Mouse (Mus musculus): ENCODE data around the gene Rbfox1.

Gene Rbfox1

GRCm38 (mm10) chr16:6448250-6448649 lies 563.1 kb downstream of the Rbfox1 start:
- no peak for DNase-seq (ENCODE audit: low spot score in 2 of 2)

DNA sequence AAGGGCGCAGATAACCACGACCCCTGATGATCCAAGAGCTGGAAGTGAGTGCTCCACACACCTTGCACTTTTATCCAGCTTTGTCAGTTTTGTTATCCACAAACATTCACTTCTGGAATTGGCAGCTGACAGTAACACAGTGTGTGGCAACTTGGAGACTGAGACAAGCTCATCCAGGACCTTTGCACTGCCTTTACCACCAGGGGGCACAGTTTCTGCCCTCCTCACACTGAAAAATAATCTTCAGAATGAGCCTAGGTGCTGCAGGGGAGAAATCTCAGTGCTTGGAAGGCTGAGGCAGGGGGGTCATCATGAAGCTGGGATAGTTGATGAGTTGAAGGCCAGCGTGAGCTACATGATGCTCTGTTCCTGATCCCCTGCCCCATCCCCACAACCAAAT lies 570.2 kb downstream of the Rbfox1 start:
- DNase-seq (ENCODE audit: low spot score in 2 of 2), result no peak

GRCm38 (mm10) chr16:6479094-6479590 lies 594.0 kb downstream of the Rbfox1 start:
- no peak for DNase-seq (ENCODE audit: low spot score in 2 of 2)

- no peak for DNase-seq (ENCODE audit: low spot score in 2 of 2)
Observed at GRCm38 (mm10) chr16:6479616-6480410, 594.7 kb downstream of the Rbfox1 start.

DNA sequence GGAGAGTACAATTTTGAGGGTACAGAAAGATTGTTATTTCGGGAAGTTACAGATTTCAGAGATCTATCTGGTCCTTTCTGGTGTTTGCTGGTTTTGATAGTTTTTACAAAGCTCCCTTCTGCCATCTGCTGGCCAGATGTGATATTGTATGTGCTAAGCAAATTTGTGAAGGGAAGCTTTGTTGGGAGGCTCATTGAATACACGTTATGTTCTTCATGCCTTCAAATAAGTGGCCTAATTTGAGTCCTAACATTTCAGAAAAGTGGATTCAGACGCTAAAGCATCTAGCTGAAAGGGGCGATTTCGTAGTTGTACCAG lies 595.2 kb downstream of the Rbfox1 start:
- peak in 1 of 2 experiments; percentile 5 for DNase-seq (ENCODE audit: low spot score in 2 of 2)

DNA sequence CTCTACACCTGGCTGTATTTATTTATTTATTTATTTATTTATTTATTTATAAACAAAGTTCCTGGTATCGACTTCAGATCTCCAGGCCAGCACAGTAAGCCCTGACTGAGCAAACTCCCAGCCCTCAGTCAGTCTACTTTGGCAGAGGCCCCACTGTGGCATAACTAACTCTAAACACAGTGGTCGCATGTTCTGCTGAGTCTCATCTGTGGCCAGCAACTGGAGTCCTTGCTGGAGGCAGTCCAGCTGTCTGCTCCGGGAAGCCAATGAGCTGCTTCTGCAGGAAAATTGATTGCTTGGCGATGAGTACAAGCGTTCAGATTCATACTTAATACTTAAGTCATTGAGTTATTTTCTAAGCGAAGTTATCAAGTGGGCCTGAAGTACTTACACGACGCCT lies 598.5 kb downstream of the Rbfox1 start:
- no peak for DNase-seq (ENCODE audit: low spot score in 2 of 2)

DNA sequence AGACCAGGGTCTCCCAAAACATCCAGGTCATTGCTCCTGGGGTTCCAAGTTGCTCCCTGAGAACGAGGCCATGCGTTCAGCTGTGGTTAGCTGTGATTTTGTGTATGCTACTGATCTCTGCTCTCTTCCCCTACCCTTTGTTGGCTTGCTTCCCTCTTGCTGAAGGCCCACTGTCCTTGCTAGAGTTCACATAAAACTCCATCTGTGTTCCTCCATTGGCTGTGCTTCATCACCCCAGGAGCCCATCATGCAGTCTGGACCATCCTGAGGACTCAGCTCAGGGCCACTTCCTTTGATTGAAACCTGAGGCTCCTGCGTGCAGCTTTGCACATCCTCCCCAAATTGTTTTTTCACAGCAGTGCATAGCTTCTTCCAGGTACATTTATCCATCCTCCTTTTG lies 600.5 kb downstream of the Rbfox1 start:
- DNase-seq (ENCODE audit: low spot score in 2 of 2), result no peak

DNA sequence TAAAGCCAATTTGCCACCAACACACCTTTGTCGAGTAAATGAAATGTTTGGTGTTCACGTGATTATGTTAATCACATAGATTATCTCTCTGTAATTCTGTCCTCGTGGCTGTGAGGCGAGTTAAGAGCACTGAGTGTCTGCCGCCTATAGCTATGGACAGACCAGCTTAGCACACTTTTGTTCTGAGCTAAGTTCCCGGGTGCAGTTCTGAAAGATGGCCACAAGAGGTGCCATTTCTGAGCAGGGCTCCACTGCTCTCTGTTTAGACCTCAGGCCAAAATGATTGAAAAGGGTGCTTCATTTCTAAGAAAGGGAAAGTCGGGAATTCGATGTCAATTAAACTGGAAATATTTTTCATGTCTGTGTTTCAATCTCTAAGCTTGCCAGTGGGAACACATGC lies 617.1 kb downstream of the Rbfox1 start:
- DNase-seq (ENCODE audit: low spot score in 2 of 2), result no peak

DNA sequence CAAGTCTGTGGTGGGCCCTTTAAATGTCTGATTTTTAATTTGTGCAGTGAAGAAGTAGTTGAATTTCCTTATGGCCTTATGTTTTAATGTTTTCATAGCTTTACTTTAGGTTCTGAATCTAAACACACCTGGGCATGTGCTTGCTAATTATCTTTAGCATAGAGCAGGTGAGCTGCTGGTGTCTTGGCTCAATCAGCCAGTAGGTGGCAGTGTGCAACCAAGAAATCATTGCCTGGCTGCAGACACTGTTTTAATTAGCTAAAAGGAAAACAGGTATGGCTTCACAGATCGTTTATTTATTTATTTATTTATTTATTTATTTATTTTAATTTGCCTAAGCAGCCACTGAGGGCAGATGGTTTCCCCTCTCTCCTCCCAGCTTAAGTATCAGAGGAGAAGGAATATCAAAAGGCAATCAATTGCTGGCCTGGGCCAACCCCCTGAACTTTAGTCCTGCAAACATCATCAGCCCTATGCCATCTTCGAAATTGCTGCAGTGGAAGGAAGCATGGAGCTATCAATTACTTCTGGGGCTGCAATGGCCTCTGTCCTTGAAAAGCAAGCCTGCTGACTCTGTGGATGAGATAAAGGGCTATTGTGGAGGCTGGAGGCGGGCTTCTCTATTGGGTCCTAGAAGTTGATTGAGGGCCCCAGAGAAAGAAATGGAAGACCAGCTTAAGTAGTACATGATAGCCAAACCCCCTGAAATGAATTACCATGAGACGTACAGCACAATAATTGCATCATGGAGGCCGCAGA lies 618.6 kb downstream of the Rbfox1 start:
- peak in 1 of 2 experiments; percentile 6 for DNase-seq (ENCODE audit: low spot score in 2 of 2)

DNA sequence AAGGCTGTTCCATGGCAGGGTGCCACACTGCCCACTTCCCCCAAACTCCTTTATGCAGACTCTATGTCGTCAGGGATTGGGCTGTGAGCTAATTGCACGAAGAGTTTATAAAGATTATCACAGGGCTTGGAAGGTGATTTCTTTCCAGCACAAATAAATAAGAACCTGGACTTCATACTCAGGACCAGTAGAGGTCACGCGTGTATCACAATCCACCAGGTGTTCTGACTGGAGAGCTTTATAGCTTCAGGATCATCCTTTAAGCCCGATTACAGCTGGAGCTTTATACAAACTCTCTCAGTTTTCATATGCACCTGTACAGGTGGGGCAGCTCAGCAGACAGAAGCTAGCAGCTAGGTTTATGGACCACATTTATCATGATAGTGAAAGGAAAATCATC lies 623.8 kb downstream of the Rbfox1 start:
- no peak for DNase-seq (ENCODE audit: low spot score in 2 of 2)

DNA sequence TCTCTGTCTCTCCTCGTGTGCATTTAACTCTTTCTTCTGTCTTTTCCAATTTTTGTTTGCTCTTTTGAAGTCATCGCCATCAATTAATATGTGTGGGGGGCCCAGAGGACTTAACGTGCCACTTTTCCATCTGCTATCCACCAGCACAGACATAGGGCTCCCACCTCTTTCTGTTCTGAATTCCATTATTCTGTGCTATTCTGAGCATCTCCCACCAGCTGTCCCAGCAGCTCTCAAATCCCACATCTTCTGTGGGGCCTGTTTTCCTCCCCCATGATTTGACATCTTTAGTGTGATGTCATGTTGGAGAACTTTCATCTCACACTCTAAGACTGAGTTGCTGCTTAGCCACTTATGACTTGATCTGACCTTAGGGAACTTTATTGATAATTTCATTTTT lies 634.3 kb downstream of the Rbfox1 start:
- no peak for DNase-seq (ENCODE audit: low spot score in 2 of 2)

- no peak for DNase-seq (ENCODE audit: low spot score in 2 of 2)
Observed at GRCm38 (mm10) chr16:6525507-6526170, 640.5 kb downstream of the Rbfox1 start.

DNA sequence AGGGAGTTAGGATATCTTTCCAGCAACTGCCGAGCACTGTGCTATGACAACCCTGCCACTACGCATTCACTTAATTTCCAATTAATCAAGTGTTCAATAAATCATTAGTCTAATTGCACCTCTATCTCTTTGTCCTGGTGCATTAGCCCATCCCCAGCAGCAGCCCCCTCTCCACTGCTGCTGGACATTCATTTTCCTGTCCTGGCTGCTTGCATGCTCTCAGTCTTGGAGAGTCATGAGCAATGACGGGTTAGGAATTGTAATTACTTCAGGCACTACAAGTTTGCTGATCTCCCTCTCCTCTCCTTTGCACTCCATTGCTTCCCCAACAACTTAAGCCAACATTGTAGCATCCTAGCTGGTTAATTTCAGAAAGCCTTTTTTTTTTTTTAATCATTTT lies 646.3 kb downstream of the Rbfox1 start:
- no peak for DNase-seq (ENCODE audit: low spot score in 2 of 2)

- DNase-seq (ENCODE audit: low spot score in 2 of 2), result no peak
Observed at GRCm38 (mm10) chr16:6532077-6532995, 647.2 kb downstream of the Rbfox1 start.

DNA sequence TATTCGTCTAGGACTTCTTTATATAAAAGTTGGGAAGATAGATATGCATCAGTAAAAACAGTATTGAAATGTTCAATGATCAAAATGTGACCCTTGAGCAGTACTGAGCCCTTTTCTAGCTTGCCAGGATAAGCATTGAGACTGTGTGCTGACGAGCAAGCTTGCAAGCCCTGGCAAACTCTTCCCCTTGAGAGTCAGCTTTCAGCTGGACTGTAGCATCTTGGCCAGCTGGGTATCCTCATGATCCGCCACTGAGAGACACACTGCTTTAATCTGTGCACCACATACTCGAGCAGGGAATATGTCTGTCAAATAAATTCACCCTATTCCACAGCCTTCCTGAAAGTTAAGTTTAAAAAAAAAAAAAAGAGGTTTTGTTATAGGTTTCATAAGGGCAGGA lies 670.6 kb downstream of the Rbfox1 start:
- no peak for DNase-seq (ENCODE audit: low spot score in 2 of 2)

- no peak for DNase-seq (ENCODE audit: low spot score in 2 of 2)
Observed at GRCm38 (mm10) chr16:6557726-6558125, 672.6 kb downstream of the Rbfox1 start.

DNA sequence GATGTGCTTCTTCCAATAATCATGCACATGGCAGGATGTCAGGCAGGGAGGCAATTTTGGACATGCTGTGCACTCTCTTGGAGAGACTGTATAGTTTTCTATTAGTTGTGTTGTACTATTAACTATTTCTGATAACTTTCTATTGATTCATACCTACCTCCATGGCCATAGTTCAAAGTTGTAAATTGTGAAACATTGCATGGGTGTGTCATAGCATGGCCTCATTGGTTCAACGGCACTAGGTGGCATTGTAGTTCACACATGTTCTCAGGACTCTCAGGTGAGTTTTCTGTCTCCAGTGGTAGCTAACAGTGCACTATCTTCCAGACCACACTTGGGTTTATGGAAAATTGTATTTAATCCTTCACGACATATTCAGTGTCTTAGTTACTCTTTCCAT lies 699.5 kb downstream of the Rbfox1 start:
- DNase-seq (ENCODE audit: low spot score in 2 of 2), result no peak

- no peak for DNase-seq (ENCODE audit: low spot score in 2 of 2)
Observed at GRCm38 (mm10) chr16:6585204-6585603, 700.0 kb downstream of the Rbfox1 start.

DNA sequence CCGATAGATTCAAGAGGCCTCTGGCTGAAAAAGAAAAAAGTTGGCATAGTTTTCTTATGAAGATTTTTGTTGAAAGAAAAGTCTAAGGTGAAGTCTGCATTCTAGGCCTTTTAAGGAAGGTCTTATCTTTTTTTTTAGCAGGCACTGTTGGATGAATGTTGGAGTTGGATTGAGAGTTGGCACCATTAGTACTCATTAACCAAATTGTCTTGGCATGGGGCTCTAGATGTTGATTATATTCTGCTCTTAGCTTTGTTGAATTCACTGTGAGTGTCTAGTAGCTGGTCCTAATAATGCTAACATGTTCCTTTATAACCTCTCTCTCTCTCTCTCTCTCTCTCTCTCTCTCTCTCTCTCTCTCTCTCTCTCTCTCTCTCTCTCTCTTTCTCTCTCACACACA lies 731.4 kb downstream of the Rbfox1 start:
- DNase-seq (ENCODE audit: low spot score in 2 of 2), result no peak

DNA sequence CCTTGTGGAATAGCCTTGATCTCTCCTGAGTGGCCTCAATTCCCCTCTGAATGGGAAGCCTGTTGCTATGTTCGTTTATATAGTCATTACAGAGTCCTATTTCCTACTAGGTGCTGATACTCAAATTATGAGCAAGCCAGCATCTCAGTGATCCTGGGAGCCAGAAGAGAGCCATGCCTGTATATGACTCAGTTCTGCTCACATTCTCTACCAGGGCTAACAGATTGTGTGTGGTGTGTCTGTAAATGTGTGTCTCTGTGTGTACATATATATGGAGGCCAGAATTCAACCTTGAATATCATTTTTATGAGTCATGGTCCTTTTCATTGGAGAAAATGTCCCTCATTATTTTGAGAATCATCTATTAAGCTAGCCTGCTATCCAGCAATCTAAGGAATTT lies 755.2 kb downstream of the Rbfox1 start:
- DNase-seq (ENCODE audit: low spot score in 2 of 2), result no peak

DNA sequence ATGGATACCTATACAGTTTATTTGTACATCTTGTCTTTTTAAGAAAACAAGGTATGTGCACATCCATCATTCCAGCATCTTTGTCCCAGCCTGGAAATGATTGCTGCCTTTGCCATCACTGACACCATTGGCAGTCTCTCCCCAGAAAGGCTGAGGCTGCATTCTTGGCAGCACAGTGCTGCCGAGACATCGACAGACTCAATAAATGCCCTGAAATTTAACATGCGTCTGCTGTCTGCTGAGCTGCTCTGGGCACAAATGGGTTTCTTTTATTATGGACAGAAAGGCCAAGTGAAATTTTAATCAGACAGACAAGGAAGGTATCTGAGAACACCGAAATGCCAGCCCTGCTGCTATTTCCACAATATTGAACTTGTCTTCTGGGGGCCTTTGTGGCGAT lies 761.8 kb downstream of the Rbfox1 start:
- DNase-seq (ENCODE audit: low spot score in 2 of 2), result no peak

GRCm38 (mm10) chr16:6648753-6649152 lies 763.6 kb downstream of the Rbfox1 start:
- DNase-seq (ENCODE audit: low spot score in 2 of 2), result no peak
